Comparison of ENCODE assay signal across 8 mouse cellular contexts in the genomic region with DNA sequence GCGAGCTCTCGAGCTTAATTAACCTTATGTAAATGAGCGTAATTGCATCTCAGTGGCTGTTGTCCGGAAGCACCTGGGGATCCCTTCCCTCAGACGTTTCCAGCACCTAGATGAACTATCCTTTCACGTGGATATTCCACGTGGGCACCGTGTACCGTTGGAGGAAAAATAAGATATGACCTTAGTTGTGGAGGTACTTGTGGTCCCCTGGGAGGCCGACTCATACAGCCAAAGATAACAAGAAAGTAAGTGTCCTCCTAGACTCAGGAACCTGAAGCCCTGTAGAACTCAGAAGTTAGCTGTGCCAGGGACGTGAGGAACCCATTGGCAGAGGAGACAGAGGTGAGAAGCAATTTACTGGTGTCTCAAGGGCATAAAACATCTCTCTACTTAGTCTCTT. TPM values are rescaled to one million over a fixed set of nuclear protein-coding genes. Genes with fewer than 3 reads are reported as not detected.
DNase-seq lines count a peak whose midpoint lies in the region; ATAC-seq lines count a peak whose summit lies in the region.
"Had no signal": no experiment of that assay in that cellular context is flagged by ENCODE, and none has a peak within 500 bp of the region (broad histone marks: within the 10 kb centered on the region; RNA-seq: fewer than 3 reads in every experiment).

No protein-coding gene starts in this region.

- peak overlapping the region; percentile 35 for H3K4me3 ChIP-seq in lung, embryonic 16.5 days (ENCODE audit: low read length)
- H3K4me3 ChIP-seq in forebrain, embryonic 12.5 days (replicated peaks): peak overlapping the region; percentile 27
- peak overlapping the region; percentile 31 for H3K4me3 ChIP-seq in limb, embryonic 12.5 days (replicated peaks)

- H3K4me1 ChIP-seq in lung, embryonic 16.5 days (replicated peaks; ENCODE audit: control insufficient read depth, insufficient read depth, low read length): peaks cover 16% of the 10 kb centered on the region
- H3K4me1 ChIP-seq in forebrain, embryonic 12.5 days: peaks cover 57% of the 10 kb centered on the region
- peaks cover 57% of the 10 kb centered on the region for H3K4me1 ChIP-seq in limb, embryonic 12.5 days (replicated peaks)

- H3K9me3 ChIP-seq in lung, embryonic 16.5 days (ENCODE audit: control insufficient read depth, low read length): no peaks in the 10 kb centered on the region
- no peaks in the 10 kb centered on the region for H3K9me3 ChIP-seq in forebrain, embryonic 12.5 days
- H3K9me3 ChIP-seq in limb, embryonic 12.5 days: no peaks in the 10 kb centered on the region

- peaks cover 68% of the 10 kb centered on the region for H3K27me3 ChIP-seq in lung, embryonic 16.5 days (ENCODE audit: control insufficient read depth, insufficient read depth, low read depth, low read length)
- peaks cover 81% of the 10 kb centered on the region for H3K27me3 ChIP-seq in forebrain, embryonic 12.5 days
- H3K27me3 ChIP-seq in limb, embryonic 12.5 days: peaks cover 68% of the 10 kb centered on the region
- peaks cover 3% of the 10 kb centered on the region for H3K27me3 ChIP-seq in splenic B cell, adult 2 months (ENCODE audit: control insufficient read depth, insufficient read depth, low read length, poor library complexity, severe bottlenecking)

- no peak overlapping the region for H3K27ac ChIP-seq in lung, embryonic 16.5 days (ENCODE audit: low read length)
- no peak overlapping the region for H3K27ac ChIP-seq in forebrain, embryonic 12.5 days
- no peak overlapping the region for H3K27ac ChIP-seq in limb, embryonic 12.5 days

- no peak overlapping the region for H3K9ac ChIP-seq in lung, embryonic 16.5 days (ENCODE audit: low read length)
- no peak overlapping the region; the same call in 1 of the 2 replicates for H3K9ac ChIP-seq in forebrain, embryonic 12.5 days
- no peak overlapping the region for H3K9ac ChIP-seq in limb, embryonic 12.5 days (replicated peaks)

- WGBS in lung, embryonic 16.5 days: 4% methylated on average over 11 of the region's 11 CpGs
- WGBS in forebrain, embryonic 12.5 days: 2% methylated on average over 11 of the region's 11 CpGs
- WGBS in limb, embryonic 12.5 days: 2% methylated on average over 11 of the region's 11 CpGs

- DNase-seq in lung, postnatal 14 days: no peak
- peak; percentile 58 for DNase-seq in splenic B cell, adult 2 months (ENCODE audit: low read depth, low spot score)
- no peak for DNase-seq in layer of hippocampus, adult 8-10 months (ENCODE audit: low spot score in 2 of 2)
- no peak for DNase-seq in embryo, embryonic 10.5 days (ENCODE audit: low spot score)

- ATAC-seq in lung, embryonic 16.5 days (ENCODE audit: low read depth): no peak
- ATAC-seq in forebrain, embryonic 12.5 days (ENCODE audit: low FRiP score): no peak
- ATAC-seq in limb, embryonic 12.5 days (ENCODE audit: insufficient number of reproducible peaks, insufficient read depth, low FRiP score, low TSS enrichment, low read depth): no peak

- H3K36me3 ChIP-seq in lung, embryonic 16.5 days (ENCODE audit: control insufficient read depth, insufficient read depth, low read length): no peaks in the 10 kb centered on the region
- no peaks in the 10 kb centered on the region for H3K36me3 ChIP-seq in forebrain, embryonic 12.5 days (replicated peaks)
- H3K36me3 ChIP-seq in limb, embryonic 12.5 days: no peaks in the 10 kb centered on the region
- H3K36me3 ChIP-seq in splenic B cell, adult 2 months (ENCODE audit: control insufficient read depth, insufficient read depth, low read length, poor library complexity, severe bottlenecking): no peaks in the 10 kb centered on the region

- peak overlapping the region; percentile 53 for H3K4me2 ChIP-seq in lung, embryonic 16.5 days (ENCODE audit: low read depth, low read length)
- H3K4me2 ChIP-seq in forebrain, embryonic 12.5 days: peak overlapping the region; percentile 49
- peak overlapping the region; percentile 55 for H3K4me2 ChIP-seq in limb, embryonic 12.5 days

RNA-seq across cellular contexts. Expression of a gene that starts 13.4 kb away (rescaled TPM):
- 0.09 TPM in 1 of 2 replicates, not detected in the other for polyA plus RNA-seq in lung, embryonic 16.5 days (2015; fragmentation: Nextera tagmentation; extraction: Ambion mirVana)
- polyA plus RNA-seq in forebrain, embryonic 12.5 days (2016; fragmentation: Nextera tagmentation; extraction: Ambion mirVana): 0.61 and 0.88 TPM in 2 replicates
- polyA plus RNA-seq in limb, embryonic 12.5 days (2016; fragmentation: Nextera tagmentation; extraction: Ambion mirVana): 0.11 and 0.12 TPM in 2 replicates
- under 1 TPM in 1 of 4 experiments, not detected in 3; 0.18 TPM for total RNA-seq in layer of hippocampus, adult 8-10 months (2022)
- polyA plus RNA-seq: large intestine, adult 2 months had no signal
